ENCODE assay signal across 15 mouse cellular contexts in genomic region chr1:92979073-92979602, GRCm38 (mm10). TPM values are rescaled to one million over a fixed set of nuclear protein-coding genes. Genes with fewer than 3 reads are reported as not detected.
DNase-seq lines count a peak whose midpoint lies in the region; ATAC-seq lines count a peak whose summit lies in the region.
"Had no signal": no experiment of that assay in that cellular context is flagged by ENCODE, and none has a peak within 500 bp of the region (broad histone marks: within the 10 kb centered on the region; RNA-seq: fewer than 3 reads in every experiment).

No protein-coding gene starts in this region.

- no peaks in the 10 kb centered on the region for H3K36me3 ChIP-seq in hindbrain, embryonic 14.5 days (replicated peaks; ENCODE audit: control insufficient read depth, insufficient read depth)
- H3K36me3 ChIP-seq in hindbrain, embryonic 10.5 days = no peaks in the 10 kb centered on the region
- H3K36me3 ChIP-seq: G1E had no signal

- no peak overlapping the region for H3K4me3 ChIP-seq in hindbrain, embryonic 14.5 days (replicated peaks; ENCODE audit: low read length)
- no peak overlapping the region for H3K4me3 ChIP-seq in hindbrain, embryonic 10.5 days
- H3K4me3 ChIP-seq: gastrocnemius, adult 2 months had no signal

- no peak overlapping the region for H3K9ac ChIP-seq in hindbrain, embryonic 14.5 days

- H3K27ac ChIP-seq in hindbrain, embryonic 14.5 days = no peak overlapping the region
- no peak overlapping the region for H3K27ac ChIP-seq in hindbrain, embryonic 10.5 days
- H3K27ac ChIP-seq: gastrocnemius, adult 2 months had no signal

- DNase-seq in hindbrain, embryonic 14.5 days (ENCODE audit: low spot score) = no peak
- no peak for DNase-seq in hindbrain, embryonic 10.5 days (ENCODE audit: low spot score)
- peak; percentile 18 for DNase-seq in retina, postnatal 1 day
- DNase-seq in retina, embryonic 14.5 days (ENCODE audit: low spot score) = no peak
- DNase-seq in heart, postnatal 10 days = peak; percentile 23 to 24
- no peak for DNase-seq in right cerebral cortex, postnatal 4 days
- DNase-seq: gastrocnemius, adult 2 months; thymus, adult 18-20 months had no signal

- H3K9me3 ChIP-seq in hindbrain, embryonic 14.5 days (ENCODE audit: control insufficient read depth, low read length) = no peaks in the 10 kb centered on the region
- no peaks in the 10 kb centered on the region for H3K9me3 ChIP-seq in hindbrain, embryonic 10.5 days
- H3K9me3 ChIP-seq: G1E had no signal

- WGBS in hindbrain, embryonic 14.5 days = 44% methylated on average over 11 of the region's 11 CpGs
- 35% methylated on average over 11 of the region's 11 CpGs for WGBS in hindbrain, embryonic 10.5 days

- H3K4me1 ChIP-seq in hindbrain, embryonic 14.5 days (replicated peaks; ENCODE audit: control insufficient read depth, insufficient read depth, low read length) = no peaks in the 10 kb centered on the region
- peaks cover 21% of the 10 kb centered on the region for H3K4me1 ChIP-seq in hindbrain, embryonic 10.5 days (replicated peaks)

- ATAC-seq in hindbrain, embryonic 14.5 days (ENCODE audit: low FRiP score) = 0 out of 2 replicates have a peak, but pooled peaks have one; percentile 31
- no peak for ATAC-seq in CD4-positive, CD25-positive, alpha-beta regulatory T cell, adult 4 months
- ATAC-seq: inflammation-experienced regulatory T-cells, adult 6 months had no signal

- H3K4me2 ChIP-seq in hindbrain, embryonic 14.5 days (replicated peaks) = no peak overlapping the region

- no peaks in the 10 kb centered on the region for H3K27me3 ChIP-seq in hindbrain, embryonic 14.5 days (ENCODE audit: control insufficient read depth, insufficient read depth, low read length)
- 0 out of 2 replicates have a peak, but pooled peaks cover 6% of the 10 kb centered on the region for H3K27me3 ChIP-seq in hindbrain, embryonic 10.5 days (ENCODE audit: insufficient read depth, poor library complexity, severe bottlenecking)

- intact Hi-C loops in heart, postnatal 10 days (cut with DNase I) = no loop called here

RNA-seq across cellular contexts. Expression of gene Aqp12, which starts 27.0 kb away (rescaled TPM):
- polyA plus RNA-seq in hindbrain, embryonic 14.5 days (2014; fragmentation: Nextera tagmentation; extraction: Ambion mirVana) = not detected in 2 replicates
- not detected in 2 replicates for polyA plus RNA-seq in hindbrain, embryonic 10.5 days (2016; fragmentation: Nextera tagmentation; extraction: Ambion mirVana)
- not detected for total RNA-seq in heart, postnatal 10 days (2021)
- polyA plus RNA-seq in CD4-positive, CD25-positive, alpha-beta regulatory T cell, adult 4 months (2017; shearing (Covaris generic)) = not detected
- total RNA-seq: G1E; gastrocnemius, adult 2 months; layer of hippocampus, postnatal 10 days; megakaryocyte, adult 5-6 weeks; neutrophil, adult 5-6 weeks had no signal
- polyA plus RNA-seq: G1E; inflammation-experienced regulatory T-cells, adult 6 months; liver, adult 2 months had no signal

RNA-seq across cellular contexts. Expression of gene Gpr35, which starts 28.5 kb away (rescaled TPM):
- polyA plus RNA-seq in hindbrain, embryonic 14.5 days (2014; fragmentation: Nextera tagmentation; extraction: Ambion mirVana) = 0.32 and 0.98 TPM in 2 replicates
- polyA plus RNA-seq in hindbrain, embryonic 10.5 days (2016; fragmentation: Nextera tagmentation; extraction: Ambion mirVana) = 0.05 and 0.51 TPM in 2 replicates
- total RNA-seq in heart, postnatal 10 days (2021) = under 1 TPM; 0.29 to 0.45 TPM
- 1 to 10 TPM; 2.4 to 3.7 TPM for polyA plus RNA-seq in CD4-positive, CD25-positive, alpha-beta regulatory T cell, adult 4 months (2017; shearing (Covaris generic))

RNA-seq across cellular contexts. Expression of gene Capn10, which starts 45.0 kb away (rescaled TPM):
- 48.2 and 50.6 TPM in 2 replicates for polyA plus RNA-seq in hindbrain, embryonic 14.5 days (2014; fragmentation: Nextera tagmentation; extraction: Ambion mirVana)
- 44.6 and 53.0 TPM in 2 replicates for polyA plus RNA-seq in hindbrain, embryonic 10.5 days (2016; fragmentation: Nextera tagmentation; extraction: Ambion mirVana)
- 10 to 100 TPM in 1 of 2 experiments, 1 to 10 TPM in 1; 9.9 to 10.9 TPM for total RNA-seq in heart, postnatal 10 days (2021)
- 10 to 100 TPM in 1 of 2 experiments, 1 to 10 TPM in 1; 7.8 to 12.5 TPM for polyA plus RNA-seq in CD4-positive, CD25-positive, alpha-beta regulatory T cell, adult 4 months (2017; shearing (Covaris generic))

Comparison
In these comparisons a context has a peak if more than half of its experiments do, and no peak if none do; other contexts are left out.
1. DNase-seq: peak in retina, postnatal 1 day (single experiment) and heart, postnatal 10 days (2 of 2); none in hindbrain, embryonic 14.5 days (single experiment), hindbrain, embryonic 10.5 days (single experiment), retina, embryonic 14.5 days (single experiment) and right cerebral cortex, postnatal 4 days (single experiment).